Mouse (Mus musculus) heart, embryonic 16.5 days (tissue): ENCODE data around the gene Sv2b. TPM values are rescaled to one million over a fixed set of nuclear protein-coding genes. Genes with fewer than 3 reads are reported as not detected.

Experiments used
- ATAC-seq: fragments of 200-750 bp; cut with Nextera tagmentation; replicated peaks from 2 replicates; pipeline ENCODE4 v1.8.0; 2017; ENCODE audit warnings: moderate number of reproducible peaks; ENCODE audit not compliant: insufficient read depth, low FRiP score; ENCODE audit errors: extremely low read depth
- H3K27ac ChIP-seq: fragments of 300-500 bp; sonication (generic); 2 replicates; pipeline ENCODE4 v1.5.1; 2014; ENCODE audit warnings: mild to moderate bottlenecking, low read length, control low read depth, moderate library complexity
- H3K27me3 ChIP-seq: fragments of 300-500 bp; sonication (generic); 2 replicates; pipeline ENCODE4 v1.6.1; 2014; ENCODE audit warnings: low read length, mixed read lengths; ENCODE audit not compliant: control insufficient read depth, insufficient read depth
- H3K36me3 ChIP-seq: fragments of 300-500 bp; sonication (generic); 2 replicates; pipeline ENCODE4 v1.6.1; 2014; ENCODE audit not compliant: control insufficient read depth, insufficient read depth
- H3K4me1 ChIP-seq: fragments of 300-500 bp; sonication (generic); 2 replicates; pipeline ENCODE4 v1.6.1; 2014; ENCODE audit warnings: low read length, mixed read lengths; ENCODE audit not compliant: control insufficient read depth, insufficient read depth
- H3K4me2 ChIP-seq: fragments of 300-500 bp; sonication (generic); 2 replicates; pipeline ENCODE4 v1.6.1; 2014; ENCODE audit warnings: low read depth, mild to moderate bottlenecking, control low read depth, low read length
- H3K4me3 ChIP-seq: fragments of 300-500 bp; sonication (generic); 2 replicates; pipeline ENCODE4 v1.5.1; 2014; ENCODE audit warnings: mild to moderate bottlenecking, control low read depth, low read length
- H3K9ac ChIP-seq: fragments of 300-500 bp; sonication (generic); 2 replicates; pipeline ENCODE4 v1.6.1; 2014; ENCODE audit warnings: low read length, control low read depth
- H3K9me3 ChIP-seq: fragments of 300-500 bp; sonication (generic); replicated peaks from 2 replicates; pipeline ENCODE4 v1.6.1; 2016; ENCODE audit warnings: low read length; ENCODE audit not compliant: control insufficient read depth
- WGBS: fragments of 180-500 bp; shearing (Covaris S2); extraction: QIAGEN DNeasy Blood & Tissue Kit; methylation state at CpG from one replicate; pipeline ENCODE4 v1.1.7; 2014; 5-methylcytosine and 5-hydroxymethylcytosine counted together
- polyA plus RNA-seq: library from polyadenylated mRNA; unstranded; fragments of >200 nt; fragmentation: Nextera tagmentation; extraction: Ambion mirVana; gene quantifications from 2 replicates; pipeline ENCODE4 v1.2.1, GENCODE M21; 2015

The Sv2b gene
- polyA plus RNA-seq, 1 experiment from 2014 or later = 1.0 TPM

- no peaks in the 10 kb centered on the region for H3K9me3 ChIP-seq
- H3K4me3 ChIP-seq = no peak overlapping the region
- peaks cover 3% of the 10 kb centered on the region for H3K4me1 ChIP-seq
- H3K4me2 ChIP-seq = no peak overlapping the region
- no peak overlapping the region for H3K27ac ChIP-seq
- 69% methylated on average over 6 of the region's 6 CpGs for WGBS
- H3K27me3 ChIP-seq = peaks cover 7% of the 10 kb centered on the region
- no peak overlapping the region for H3K9ac ChIP-seq
- H3K36me3 ChIP-seq = no peaks in the 10 kb centered on the region
- no peak for ATAC-seq
Measured at GRCm38 (mm10) chr7:75302523-75303215, 6.4 kb downstream of the Sv2b start.

GRCm38 (mm10) chr7:75299245-75299644 is 9.8 kb downstream of the Sv2b start:
- no peak for ATAC-seq
- Histone ChIP-seq H3K36me3 (no peaks in the 10 kb centered on the region), H3K9ac (no peak overlapping the region), H3K4me1 (no peaks in the 10 kb centered on the region), H3K27ac (no peak overlapping the region), H3K27me3 (no peaks in the 10 kb centered on the region), H3K9me3 (no peaks in the 10 kb centered on the region), H3K4me2 (no peak overlapping the region), H3K4me3 (no peak overlapping the region)
- 90% methylated on average over 4 of the region's 4 CpGs for WGBS

- Histone ChIP-seq H3K36me3 (no peaks in the 10 kb centered on the region), H3K27me3 (no peaks in the 10 kb centered on the region), H3K27ac (no peak overlapping the region), H3K9me3 (no peaks in the 10 kb centered on the region), H3K4me3 (no peak overlapping the region), H3K4me2 (no peak overlapping the region), H3K9ac (no peak overlapping the region), H3K4me1 (no peaks in the 10 kb centered on the region)
- WGBS = 61% methylated on average over 6 of the region's 6 CpGs
- no peak for ATAC-seq
Measured at GRCm38 (mm10) chr7:75296688-75297119, 12.4 kb downstream of the Sv2b start.

GRCm38 (mm10) chr7:75295228-75295865 is 13.7 kb downstream of the Sv2b start:
- no peak overlapping the region for H3K4me3 ChIP-seq
- ATAC-seq = no peak

GRCm38 (mm10) chr7:75292246-75292645 is 16.8 kb downstream of the Sv2b start:
- WGBS = 49% methylated on average over 3 of the region's 3 CpGs
- no peaks in the 10 kb centered on the region for H3K36me3 ChIP-seq
- peaks cover 5% of the 10 kb centered on the region; the same call in 1 of the 2 replicates for H3K9me3 ChIP-seq
- no peak for ATAC-seq
- no peak overlapping the region for H3K4me2 ChIP-seq
- no peak overlapping the region for H3K27ac ChIP-seq
- H3K27me3 ChIP-seq = no peaks in the 10 kb centered on the region
- no peaks in the 10 kb centered on the region for H3K4me1 ChIP-seq
- no peak overlapping the region for H3K4me3 ChIP-seq
- H3K9ac ChIP-seq = no peak overlapping the region

More at GRCm38 (mm10) chr7:75295228-75295865, 13.7 kb downstream of the Sv2b start:
- WGBS = 69% methylated on average over 5 of the region's 5 CpGs
- H3K27ac ChIP-seq = no peak overlapping the region
- H3K4me1 ChIP-seq = no peaks in the 10 kb centered on the region
- no peaks in the 10 kb centered on the region for H3K27me3 ChIP-seq
- no peak overlapping the region for H3K9ac ChIP-seq
- no peak overlapping the region for H3K4me2 ChIP-seq
- H3K36me3 ChIP-seq = no peaks in the 10 kb centered on the region
- no peaks in the 10 kb centered on the region for H3K9me3 ChIP-seq

- Histone ChIP-seq H3K9me3 (peaks cover 5% of the 10 kb centered on the region; the same call in 1 of the 2 replicates), H3K36me3 (no peaks in the 10 kb centered on the region), H3K27me3 (no peaks in the 10 kb centered on the region), H3K9ac (no peak overlapping the region), H3K27ac (no peak overlapping the region), H3K4me3 (no peak overlapping the region), H3K4me2 (no peak overlapping the region), H3K4me1 (no peaks in the 10 kb centered on the region)
- WGBS = 25% methylated on average over 2 of the region's 2 CpGs
- ATAC-seq = no peak
Measured at GRCm38 (mm10) chr7:75290554-75290953, 18.5 kb downstream of the Sv2b start.

- Histone ChIP-seq H3K27ac (no peak overlapping the region), H3K9ac (no peak overlapping the region), H3K36me3 (no peaks in the 10 kb centered on the region), H3K27me3 (no peaks in the 10 kb centered on the region), H3K4me3 (no peak overlapping the region), H3K9me3 (peaks cover 5% of the 10 kb centered on the region; the same call in 1 of the 2 replicates), H3K4me1 (no peaks in the 10 kb centered on the region), H3K4me2 (no peak overlapping the region)
- ATAC-seq = no peak
- 84% methylated on average over 6 of the region's 6 CpGs for WGBS
Measured at GRCm38 (mm10) chr7:75287237-75287636, 21.8 kb downstream of the Sv2b start.

GRCm38 (mm10) chr7:75282951-75283350 is 26.1 kb downstream of the Sv2b start:
- Histone ChIP-seq H3K36me3 (no peaks in the 10 kb centered on the region), H3K4me1 (no peaks in the 10 kb centered on the region), H3K4me3 (no peak overlapping the region), H3K9ac (no peak overlapping the region), H3K27ac (no peak overlapping the region), H3K27me3 (no peaks in the 10 kb centered on the region), H3K9me3 (no peaks in the 10 kb centered on the region), H3K4me2 (no peak overlapping the region)
- WGBS = 72% methylated on average over 3 of the region's 3 CpGs
- ATAC-seq = no peak

GRCm38 (mm10) chr7:75282080-75282650 is 26.9 kb downstream of the Sv2b start:
- H3K4me2 ChIP-seq = no peak overlapping the region
- H3K36me3 ChIP-seq = no peaks in the 10 kb centered on the region
- WGBS = 68% methylated on average over 3 of the region's 3 CpGs
- H3K27ac ChIP-seq = no peak overlapping the region
- no peak overlapping the region for H3K4me3 ChIP-seq
- no peaks in the 10 kb centered on the region for H3K9me3 ChIP-seq
- no peak for ATAC-seq
- H3K4me1 ChIP-seq = no peaks in the 10 kb centered on the region
- no peaks in the 10 kb centered on the region for H3K27me3 ChIP-seq
- no peak overlapping the region for H3K9ac ChIP-seq
